Mouse (Mus musculus): ENCODE measurements around the gene Tnfaip6. TPM values are rescaled to one million over a fixed set of nuclear protein-coding genes. Genes with fewer than 3 reads are reported as not detected.

Tnfaip6 gene
- total and polyA plus RNA-seq, 3 experiments, result not detected

- TF ChIP-seq POLR2AphosphoS5 (IDR thresholded peaks at IDR 0.05; ENCODE audit: insufficient replicate concordance, low read depth, low read length), result no peak
- TF ChIP-seq GATA2 (IDR thresholded peaks at IDR 0.05; ENCODE audit: borderline replicate concordance, low read depth, low read length), result no peak
- no peak for TF ChIP-seq GATA1 (IDR thresholded peaks at IDR 0.05; ENCODE audit: borderline replicate concordance, low read length)
- no peak for TF ChIP-seq TAL1 (conservative IDR thresholded peaks at IDR 0.05; ENCODE audit: low read depth, low read length)
- DNase-seq (ENCODE audit: low spot score), result no peak
- no peak for ATAC-seq (ENCODE audit: extremely low read depth, insufficient number of reproducible peaks, low FRiP score, poor library complexity, severe bottlenecking)
Measured at GRCm38 (mm10) chr2:52035144-52035543, 2.7 kb upstream of the Tnfaip6 start.

DNA sequence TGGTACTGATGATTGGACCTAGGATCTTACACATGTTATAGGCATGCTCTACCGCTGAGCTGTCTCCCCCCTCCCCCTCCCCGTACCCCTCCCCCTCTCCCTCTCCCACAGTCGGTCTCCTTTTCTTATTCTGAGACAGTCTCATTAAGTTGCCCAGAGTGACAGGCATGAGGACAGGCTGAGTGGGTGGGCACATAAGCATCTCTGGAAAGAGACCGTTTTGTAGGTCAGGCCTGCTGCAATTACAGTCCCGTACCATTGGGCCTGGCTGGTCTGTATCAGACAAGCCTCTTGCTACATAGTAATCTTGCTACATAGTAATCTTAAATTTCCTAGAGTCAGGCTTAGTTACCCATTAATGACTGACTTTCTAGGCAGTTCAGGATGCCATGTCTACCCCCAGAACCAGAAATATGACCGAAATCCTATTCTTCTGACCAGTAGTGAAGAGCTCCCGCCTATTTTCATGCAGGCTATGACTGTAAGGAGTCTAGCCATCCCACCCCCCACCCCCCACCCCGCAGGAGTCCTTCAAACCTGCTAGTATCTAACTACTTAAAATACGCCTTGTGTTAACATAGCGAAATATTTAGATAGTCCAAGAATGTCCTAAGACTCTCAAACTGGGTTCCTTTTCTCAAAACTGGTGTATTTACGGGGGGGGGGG lies 747 bp upstream of the Tnfaip6 start:
- no peaks in the 10 kb centered on the region for H3K4me1 ChIP-seq (ENCODE audit: insufficient read depth, low read depth, low read length)
- H3K27me3 ChIP-seq (ENCODE audit: insufficient read depth, low read length), result peaks cover 2% of the 10 kb centered on the region; the same call in 1 of the 2 replicates
- H3K9me3 ChIP-seq (replicated peaks), result no peaks in the 10 kb centered on the region
- no peak for TF ChIP-seq GATA2 (IDR thresholded peaks at IDR 0.05; ENCODE audit: borderline replicate concordance, low read depth, low read length)
- TF ChIP-seq POLR2AphosphoS5 (IDR thresholded peaks at IDR 0.05; ENCODE audit: insufficient replicate concordance, low read depth, low read length), result no peak
- no peak for TF ChIP-seq TAL1 (conservative IDR thresholded peaks at IDR 0.05; ENCODE audit: low read depth, low read length)
- no peak for TF ChIP-seq CTCF (IDR thresholded peaks at IDR 0.05; ENCODE audit: low read depth, low read length)
- no peak for TF ChIP-seq GATA1 (IDR thresholded peaks at IDR 0.05; ENCODE audit: borderline replicate concordance, low read length)
- H3K36me3 ChIP-seq (replicated peaks), result no peaks in the 10 kb centered on the region
- H3K4me3 ChIP-seq (ENCODE audit: low read depth, low read length), result no peak overlapping the region
- no peak for ATAC-seq (ENCODE audit: extremely low read depth, insufficient number of reproducible peaks, low FRiP score, poor library complexity, severe bottlenecking)
- DNase-seq (ENCODE audit: low spot score), result no peak

More at GRCm38 (mm10) chr2:52035144-52035543, 2.7 kb upstream of the Tnfaip6 start:
- Histone ChIP-seq H3K4me1 (ENCODE audit: insufficient read depth, low read depth, low read length) (no peaks in the 10 kb centered on the region), H3K4me3 (ENCODE audit: low read depth, low read length) (no peak overlapping the region), H3K36me3 (replicated peaks) (no peaks in the 10 kb centered on the region), H3K9me3 (replicated peaks) (no peaks in the 10 kb centered on the region), H3K27me3 (ENCODE audit: insufficient read depth, low read length) (peaks cover 2% of the 10 kb centered on the region; the same call in 1 of the 2 replicates)

DNA sequence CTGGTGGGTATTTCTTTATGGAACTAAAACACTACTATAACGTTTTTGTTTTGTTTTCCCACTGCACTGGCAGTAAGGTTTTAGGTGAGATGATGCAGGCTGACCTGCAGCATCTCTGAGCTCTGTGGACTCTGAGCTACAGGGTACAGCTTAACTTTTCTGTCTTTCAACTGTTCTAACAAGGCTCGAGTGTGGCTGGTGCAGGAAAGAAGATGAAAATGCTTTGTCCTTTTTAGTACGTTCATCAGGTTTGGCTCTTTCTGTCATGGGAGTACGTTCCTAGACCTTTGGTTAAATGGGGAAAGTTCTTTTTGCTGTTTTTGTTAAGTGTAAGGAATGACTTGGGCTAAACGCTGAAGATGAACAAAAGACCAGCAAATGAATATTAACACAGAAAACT lies 749 bp downstream of the Tnfaip6 start:
- no peak for DNase-seq (ENCODE audit: low spot score)

DNA sequence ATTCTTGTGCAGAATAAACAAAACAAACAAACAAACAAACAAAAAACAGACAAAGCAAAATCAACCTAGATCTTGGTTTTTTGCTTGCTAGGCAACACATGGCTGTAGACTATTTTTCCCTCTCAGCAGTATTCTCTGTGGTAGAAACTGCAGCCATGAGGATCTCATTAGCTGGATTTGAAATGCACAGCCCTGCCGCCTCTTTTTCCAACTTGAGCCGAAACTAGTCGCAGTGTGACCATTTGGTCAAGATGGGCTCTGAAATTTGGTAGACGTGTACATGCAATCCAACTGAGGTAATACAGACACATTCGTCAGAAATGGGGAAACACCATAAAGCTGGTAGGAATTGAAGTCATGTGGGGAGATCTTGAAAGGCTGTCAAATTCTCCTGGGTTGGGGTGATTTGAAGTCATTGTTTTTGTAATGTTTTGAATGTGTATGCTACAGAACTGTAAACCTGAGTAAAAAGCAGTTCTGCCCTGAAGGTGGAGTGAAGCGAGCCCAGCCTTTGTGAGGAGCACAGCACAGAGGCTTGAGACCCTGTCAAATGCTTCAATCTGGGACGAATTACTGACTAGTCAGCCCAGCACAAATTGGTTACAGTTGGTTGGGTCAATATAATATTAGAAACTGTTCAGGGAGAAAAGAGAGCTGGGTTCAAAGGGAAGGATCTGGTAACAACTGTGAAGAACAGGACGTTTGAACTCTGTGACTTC lies 1.4 kb downstream of the Tnfaip6 start:
- peaks cover 2% of the 10 kb centered on the region; the same call in 1 of the 2 replicates for H3K27me3 ChIP-seq (ENCODE audit: insufficient read depth, low read length)
- no peaks in the 10 kb centered on the region for H3K9me3 ChIP-seq (replicated peaks)
- ATAC-seq (ENCODE audit: extremely low read depth, insufficient number of reproducible peaks, low FRiP score, poor library complexity, severe bottlenecking), result no peak
- TF ChIP-seq GATA2 (IDR thresholded peaks at IDR 0.05; ENCODE audit: borderline replicate concordance, low read depth, low read length) (no peak), TAL1 (conservative IDR thresholded peaks at IDR 0.05; ENCODE audit: low read depth, low read length) (no peak)
- no peaks in the 10 kb centered on the region for H3K4me1 ChIP-seq (ENCODE audit: insufficient read depth, low read depth, low read length)
- no peak overlapping the region for H3K4me3 ChIP-seq (ENCODE audit: low read depth, low read length)
- no peaks in the 10 kb centered on the region for H3K36me3 ChIP-seq (replicated peaks)
- no peak for DNase-seq (ENCODE audit: low spot score)

More for the DNA sequence above, 749 bp downstream of the Tnfaip6 start:
- no peak for TF ChIP-seq POLR2AphosphoS5 (IDR thresholded peaks at IDR 0.05; ENCODE audit: insufficient replicate concordance, low read depth, low read length)
- no peak for TF ChIP-seq GATA1 (IDR thresholded peaks at IDR 0.05; ENCODE audit: borderline replicate concordance, low read length)
- no peak for TF ChIP-seq TAL1 (conservative IDR thresholded peaks at IDR 0.05; ENCODE audit: low read depth, low read length)
- TF ChIP-seq GATA2 (IDR thresholded peaks at IDR 0.05; ENCODE audit: borderline replicate concordance, low read depth, low read length), result no peak
- no peak for TF ChIP-seq CTCF (IDR thresholded peaks at IDR 0.05; ENCODE audit: low read depth, low read length)
- no peak overlapping the region for H3K4me3 ChIP-seq (ENCODE audit: low read depth, low read length)
- no peaks in the 10 kb centered on the region for H3K36me3 ChIP-seq (replicated peaks)
- H3K27me3 ChIP-seq (ENCODE audit: insufficient read depth, low read length), result peaks cover 2% of the 10 kb centered on the region; the same call in 1 of the 2 replicates
- no peaks in the 10 kb centered on the region for H3K4me1 ChIP-seq (ENCODE audit: insufficient read depth, low read depth, low read length)
- ATAC-seq (ENCODE audit: extremely low read depth, insufficient number of reproducible peaks, low FRiP score, poor library complexity, severe bottlenecking), result no peak
- H3K9me3 ChIP-seq (replicated peaks), result no peaks in the 10 kb centered on the region

DNA sequence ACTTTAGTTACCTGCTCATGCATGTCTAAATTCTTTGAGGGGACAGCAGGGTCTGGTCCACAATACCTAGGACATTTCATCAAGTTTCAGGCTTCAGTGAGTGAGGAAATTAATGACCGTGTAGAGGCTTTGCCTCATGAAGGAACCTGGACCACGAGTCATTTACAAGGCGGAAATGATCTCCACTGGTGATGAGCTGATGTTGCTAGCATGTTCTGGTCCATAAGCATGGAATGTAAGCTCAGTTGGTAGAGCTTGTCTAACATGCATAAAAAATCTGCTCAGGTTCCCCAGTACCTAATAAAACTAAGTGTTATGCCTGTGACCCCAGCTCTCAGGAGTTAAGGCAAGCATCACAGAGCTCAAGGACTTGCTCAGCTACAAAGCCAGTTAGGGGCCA lies 4.3 kb downstream of the Tnfaip6 start:
- no peaks in the 10 kb centered on the region for H3K4me1 ChIP-seq (ENCODE audit: insufficient read depth, low read depth, low read length)
- no peak for ATAC-seq (ENCODE audit: extremely low read depth, insufficient number of reproducible peaks, low FRiP score, poor library complexity, severe bottlenecking)
- no peaks in the 10 kb centered on the region for H3K9me3 ChIP-seq (replicated peaks)
- TF ChIP-seq GATA2 (IDR thresholded peaks at IDR 0.05; ENCODE audit: borderline replicate concordance, low read depth, low read length) (no peak), TAL1 (conservative IDR thresholded peaks at IDR 0.05; ENCODE audit: low read depth, low read length) (no peak), POLR2AphosphoS5 (IDR thresholded peaks at IDR 0.05; ENCODE audit: insufficient replicate concordance, low read depth, low read length) (no peak), CTCF (IDR thresholded peaks at IDR 0.05; ENCODE audit: low read depth, low read length) (no peak), GATA1 (IDR thresholded peaks at IDR 0.05; ENCODE audit: borderline replicate concordance, low read length) (no peak)
- no peaks in the 10 kb centered on the region; the same call in 1 of the 2 replicates for H3K27me3 ChIP-seq (ENCODE audit: insufficient read depth, low read length)
- no peak overlapping the region for H3K4me3 ChIP-seq (ENCODE audit: low read depth, low read length)
- no peak for DNase-seq (ENCODE audit: low spot score)
- H3K36me3 ChIP-seq (replicated peaks), result no peaks in the 10 kb centered on the region

- H3K27me3 ChIP-seq (ENCODE audit: insufficient read depth, low read length), result no peaks in the 10 kb centered on the region; the same call in 1 of the 2 replicates
- no peaks in the 10 kb centered on the region for H3K9me3 ChIP-seq (replicated peaks)
- no peak for DNase-seq (ENCODE audit: low spot score)
- TF ChIP-seq GATA2 (IDR thresholded peaks at IDR 0.05; ENCODE audit: borderline replicate concordance, low read depth, low read length) (no peak), CTCF (IDR thresholded peaks at IDR 0.05; ENCODE audit: low read depth, low read length) (no peak), GATA1 (IDR thresholded peaks at IDR 0.05; ENCODE audit: borderline replicate concordance, low read length) (no peak), POLR2AphosphoS5 (IDR thresholded peaks at IDR 0.05; ENCODE audit: insufficient replicate concordance, low read depth, low read length) (no peak), TAL1 (conservative IDR thresholded peaks at IDR 0.05; ENCODE audit: low read depth, low read length) (no peak)
- no peak overlapping the region for H3K4me3 ChIP-seq (ENCODE audit: low read depth, low read length)
- no peaks in the 10 kb centered on the region for H3K36me3 ChIP-seq (replicated peaks)
- no peak for ATAC-seq (ENCODE audit: extremely low read depth, insufficient number of reproducible peaks, low FRiP score, poor library complexity, severe bottlenecking)
- no peaks in the 10 kb centered on the region for H3K4me1 ChIP-seq (ENCODE audit: insufficient read depth, low read depth, low read length)
Measured at GRCm38 (mm10) chr2:52042714-52043113, 4.9 kb downstream of the Tnfaip6 start.
